Mouse (Mus musculus) heart, postnatal 36 days (tissue): Measurements from ENCODE around the gene Rpl28. TPM values are rescaled to one million over a fixed set of nuclear protein-coding genes. Genes with fewer than 3 reads are reported as not detected.
"Not testable (repeated sequence)": the region's sequence is repeated elsewhere in the genome, so short reads cannot be mapped to it uniquely, and the experiment has no call there.

Experiments
- DNase-seq, 2 experiments: peaks; one replicate each; pipeline ENCODE4 v3.0.0; 2021 to 2022
- intact Hi-C: fragments of 180-260 bp; cut with DNase I; formaldehyde crosslinking; loops from one replicate; pipeline ENCODE4 v1.15.1; 2025
- total RNA-seq, 2 experiments: library from RNA; stranded (reverse); gene quantifications; 2 replicates each; pipeline ENCODE4 v1.2.3; 2021

The Rpl28 gene
- total RNA-seq, 2 experiments from 2014 or later = 515 to 545 TPM

DNA sequence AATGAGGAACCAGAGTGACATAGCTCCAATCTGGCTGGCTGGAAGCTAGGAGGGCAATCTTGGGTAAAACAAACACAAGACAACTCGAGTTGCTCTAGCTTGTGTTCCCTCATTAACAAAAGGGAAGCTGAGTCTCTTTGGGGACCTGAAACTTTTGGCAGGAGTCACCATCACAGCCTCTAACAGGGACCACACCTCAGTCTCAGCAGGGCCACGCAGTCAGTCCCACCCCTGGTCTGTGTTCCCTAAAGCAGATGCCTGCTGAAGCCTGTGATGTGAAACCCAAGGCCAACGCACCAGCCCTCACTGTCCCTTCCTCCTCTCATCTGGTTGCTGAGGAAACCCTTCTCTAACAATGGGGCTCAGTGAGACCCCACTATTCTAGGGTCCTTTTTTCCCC is 10.5 kb upstream of the Rpl28 start:
- intact Hi-C loops = no loop called here
- DNase-seq = no peak

DNA sequence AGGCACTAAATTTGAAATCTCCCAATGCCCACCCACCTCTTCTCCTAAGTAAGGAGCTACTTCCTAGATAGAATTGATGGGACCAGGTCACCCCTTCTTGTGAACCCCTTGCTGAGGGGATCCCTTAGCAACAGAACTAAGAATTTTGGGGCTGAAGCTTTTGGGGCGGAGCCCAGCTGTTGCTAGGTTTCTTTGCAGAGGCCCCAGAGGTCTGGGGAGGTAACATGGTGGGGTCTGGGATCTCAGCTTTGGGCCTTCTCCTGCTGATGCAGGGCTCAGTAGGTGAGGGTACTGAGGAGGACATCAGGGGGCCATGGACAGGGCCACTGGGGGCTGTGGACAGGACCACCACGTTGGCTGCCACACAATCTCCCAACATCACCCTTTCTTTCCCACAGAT is 9.9 kb upstream of the Rpl28 start, which contains the start of the genes Il11 and Tmem190:
TSS of gene Il11 (minus strand) at position 101 of the 400 bp plus-strand sequence.
TSS of gene Tmem190 (plus strand) at position 179 of the 400 bp plus-strand sequence.
- DNase-seq = no peak
- intact Hi-C loops = no loop called here

DNA sequence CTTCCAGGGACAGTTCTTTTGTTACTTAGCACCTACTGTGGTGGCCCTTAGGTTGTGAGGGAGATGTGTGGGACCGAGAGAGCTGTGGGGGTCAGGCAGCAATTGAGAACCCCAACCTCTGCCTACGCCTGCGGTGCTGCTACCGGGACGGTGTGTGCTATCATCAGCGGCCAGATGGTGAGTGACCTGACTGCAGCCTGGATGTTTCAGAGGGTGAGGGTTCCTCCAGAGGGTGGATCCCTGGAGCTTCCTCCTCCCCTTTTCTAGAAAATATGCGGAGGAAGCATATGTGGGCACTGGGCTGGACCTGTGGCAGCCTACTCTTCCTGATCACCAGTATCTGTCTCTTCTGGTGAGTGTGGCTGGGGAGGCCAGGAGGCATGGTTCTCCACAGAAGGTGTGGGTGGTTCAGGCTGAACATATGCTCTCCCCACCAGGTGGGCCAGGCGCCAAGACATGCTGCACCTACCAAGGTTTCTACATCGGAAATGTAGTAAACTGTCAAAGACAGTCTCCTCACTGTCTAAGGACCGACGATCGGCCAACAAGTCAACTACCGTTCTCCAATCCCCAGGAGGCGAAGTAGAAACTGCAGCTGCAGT is 8.9 kb upstream of the Rpl28 start:
- no peak for DNase-seq
- intact Hi-C loops = no loop called here

DNA sequence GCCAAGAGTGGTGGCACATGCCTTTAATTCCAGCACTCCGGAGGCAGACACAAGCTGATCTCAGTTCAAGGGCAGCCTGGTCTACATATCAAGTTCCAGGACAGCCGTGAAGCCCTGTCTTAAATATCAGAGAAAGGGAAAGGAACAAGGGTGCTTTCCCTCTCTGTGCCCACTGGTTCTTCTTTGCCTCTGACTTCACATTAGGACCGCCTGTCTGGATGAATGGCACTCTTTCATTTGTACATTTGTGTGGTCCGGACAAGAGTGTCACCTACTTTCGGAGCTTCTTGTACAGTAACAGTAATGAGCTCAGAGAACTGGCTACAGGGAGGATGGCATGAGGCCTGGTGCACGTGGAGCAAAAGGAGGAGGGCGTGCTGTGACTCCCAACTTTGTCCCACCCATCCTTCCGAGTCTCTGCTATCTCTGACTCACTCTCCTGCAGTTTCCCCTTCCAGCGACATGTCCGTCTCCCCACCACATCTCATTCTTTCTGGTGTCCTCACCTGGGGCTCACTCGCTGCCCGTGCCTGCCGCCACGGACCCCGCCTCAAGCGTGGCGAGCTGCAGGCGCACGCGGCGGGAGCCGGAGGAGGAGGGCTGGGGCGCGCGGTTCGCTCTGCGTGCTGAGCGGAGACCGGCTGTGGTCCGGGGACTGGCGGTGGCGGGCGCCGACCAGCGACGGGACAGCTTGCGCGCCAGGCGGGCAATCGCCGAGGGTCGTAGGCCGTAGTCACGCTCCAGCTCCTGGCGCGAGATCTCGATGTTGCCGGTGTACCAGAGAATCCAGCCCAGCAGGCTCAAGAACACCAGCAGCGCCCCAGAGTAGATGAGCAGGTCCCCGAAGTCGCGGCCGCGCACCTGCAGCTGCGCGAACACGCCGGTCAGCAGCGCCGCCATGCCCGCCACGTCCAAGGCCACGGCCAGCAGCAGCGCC is 3.9 kb upstream of the Rpl28 start:
- DNase-seq = peak; percentile 58 to 75
- intact Hi-C loops = loop anchor here (2.0 kb wide), 1 partner anchor 48 kb away; the partner anchor contains the start of gene Kmt5c

DNA sequence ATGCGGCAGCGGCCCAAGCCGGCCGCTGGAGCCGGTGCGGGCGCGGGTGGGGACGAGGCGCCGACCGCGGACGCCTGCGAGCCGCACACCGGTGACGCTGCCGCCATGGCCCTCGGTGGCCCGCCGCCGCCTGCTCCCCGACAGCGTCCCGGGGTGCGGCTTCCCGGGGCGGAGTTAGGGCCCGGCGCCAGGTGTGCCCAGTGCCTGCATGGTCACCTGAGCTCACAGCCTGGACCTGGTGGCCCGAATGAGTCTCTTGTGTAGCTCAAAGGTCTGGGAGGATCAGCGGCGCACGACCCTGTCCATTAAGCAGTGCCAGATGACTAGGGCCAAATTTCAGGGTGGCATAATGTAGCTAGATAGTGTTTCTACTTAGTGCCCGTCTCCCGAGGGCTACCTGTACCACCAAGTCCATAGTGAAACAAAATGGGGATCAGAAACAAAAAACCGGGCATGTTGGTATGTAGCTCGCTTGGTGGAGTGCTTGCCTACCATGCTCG is 3.2 kb upstream of the Rpl28 start, which contains the start of gene Tmem238:
TSS of gene Tmem238 (minus strand) at position 221 of the 500 bp plus-strand sequence.
- DNase-seq = peak in 1 of 2 experiments; percentile 58
- intact Hi-C loops = loop anchor here (2.0 kb wide), 1 partner anchor 49 kb away; the partner anchor contains the start of gene Kmt5c

DNA sequence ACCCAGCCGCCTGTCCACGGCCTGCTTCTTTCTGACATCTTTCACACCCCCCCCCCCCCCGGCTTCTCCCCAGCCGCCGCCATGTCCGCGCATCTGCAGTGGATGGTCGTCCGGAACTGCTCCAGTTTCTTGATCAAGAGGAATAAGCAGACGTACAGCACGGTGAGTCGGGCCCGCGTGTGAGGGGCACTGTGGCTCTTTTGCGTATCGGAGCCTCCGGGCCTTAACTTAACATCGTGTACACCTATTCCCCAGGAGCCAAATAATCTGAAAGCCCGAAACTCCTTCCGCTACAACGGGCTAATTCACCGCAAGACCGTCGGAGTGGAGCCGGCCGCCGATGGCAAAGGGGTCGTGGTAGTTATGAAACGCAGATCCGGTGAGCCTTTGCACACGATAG is 574 bp downstream of the Rpl28 start:
- intact Hi-C loops = loop anchor here (1.0 to 10.0 kb wide), 5 partner anchors 19 to 641 kb away; partner anchors contain the start of genes Ccdc106, Leng9, Ube2s and Zfp580

DNA sequence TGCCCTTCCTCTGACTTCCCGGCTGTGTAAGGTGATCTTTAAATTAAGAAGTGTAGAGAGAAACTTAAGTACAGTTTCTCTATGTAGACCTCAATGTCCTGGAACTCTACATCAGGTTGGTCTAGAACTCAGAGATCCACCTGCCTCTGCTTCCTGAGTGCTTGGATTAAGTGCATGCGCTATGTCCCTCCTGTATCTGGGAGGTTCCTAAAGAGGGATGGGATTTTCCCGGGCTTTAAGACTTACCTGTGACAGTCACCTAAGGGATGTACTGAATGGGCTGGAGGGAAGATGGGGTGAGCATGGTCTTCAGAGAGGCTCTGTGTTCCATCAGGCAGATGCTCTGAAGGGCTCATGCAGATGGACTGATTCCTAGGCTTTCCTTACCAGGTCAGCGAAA is 1.0 kb downstream of the Rpl28 start:
- DNase-seq = no peak
- intact Hi-C loops = loop anchor here (1.0 to 10.0 kb wide), 5 partner anchors 19 to 641 kb away; partner anchors contain the start of genes Ccdc106, Leng9, Ube2s and Zfp580

More for the DNA sequence above, 574 bp downstream of the Rpl28 start:
- peak in 1 of 2 experiments; percentile 8 for DNase-seq

DNA sequence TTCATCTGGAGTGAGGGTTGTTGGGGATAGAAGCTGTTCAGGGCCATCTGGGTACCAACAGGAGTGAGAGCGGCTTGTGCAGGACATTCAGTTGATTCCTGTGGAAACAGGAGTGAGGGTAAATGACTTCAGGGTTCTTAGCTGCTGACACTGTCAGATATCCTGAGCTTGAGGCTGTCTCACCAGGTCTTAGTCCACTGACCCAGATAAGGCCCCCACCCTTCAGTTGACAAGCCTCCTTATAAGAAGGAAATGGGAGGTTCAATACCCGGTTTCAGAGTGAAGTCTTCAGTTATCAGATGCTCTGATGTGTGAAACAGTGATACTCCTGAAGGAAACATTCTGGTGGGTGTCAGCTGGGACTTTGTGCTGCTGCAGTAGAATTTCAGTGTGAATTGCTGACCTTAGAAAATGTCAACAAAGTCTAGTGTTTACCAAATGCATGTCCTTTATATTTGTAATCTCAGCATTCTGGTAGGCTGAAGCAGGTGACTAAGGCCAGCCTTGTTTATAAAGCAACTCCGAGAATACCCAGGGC is 2.0 kb downstream of the Rpl28 start:
- no peak for DNase-seq
- intact Hi-C loops = loop anchor here (5.0 to 10.0 kb wide), 4 partner anchors 172 to 642 kb away; partner anchors contain the start of genes Ccdc106, Leng9, Zfp580 and Zfp865

GRCm38 (mm10) chr7:4795767-4796433 is 3.2 kb downstream of the Rpl28 start:
- intact Hi-C loops = loop anchor here (2.0 to 10.0 kb wide), 2 partner anchors 239 to 259 kb away; partner anchors contain the start of gene Zfp580
- DNase-seq = peak in 1 of 2 experiments; percentile 18

DNA sequence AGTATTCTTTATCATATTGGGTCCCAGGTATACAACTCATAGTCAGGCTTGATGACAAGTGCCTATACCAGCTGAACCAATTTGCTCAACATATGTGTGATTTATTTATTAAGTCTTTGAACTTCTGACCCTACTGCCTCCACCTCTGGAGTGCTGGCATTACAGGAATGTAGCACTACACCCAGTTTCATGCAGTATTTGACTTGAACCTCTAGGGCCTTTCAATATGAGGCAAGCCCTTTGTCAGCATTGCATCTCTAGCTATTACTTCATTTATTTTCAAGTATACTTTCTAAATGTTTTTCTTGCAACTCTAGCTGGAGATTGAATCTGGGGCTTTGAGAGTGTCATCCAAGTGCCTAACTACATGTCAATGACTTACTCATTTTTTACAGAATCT is 9.6 kb downstream of the Rpl28 start:
- no peak for DNase-seq
- intact Hi-C loops = no loop called here

DNA sequence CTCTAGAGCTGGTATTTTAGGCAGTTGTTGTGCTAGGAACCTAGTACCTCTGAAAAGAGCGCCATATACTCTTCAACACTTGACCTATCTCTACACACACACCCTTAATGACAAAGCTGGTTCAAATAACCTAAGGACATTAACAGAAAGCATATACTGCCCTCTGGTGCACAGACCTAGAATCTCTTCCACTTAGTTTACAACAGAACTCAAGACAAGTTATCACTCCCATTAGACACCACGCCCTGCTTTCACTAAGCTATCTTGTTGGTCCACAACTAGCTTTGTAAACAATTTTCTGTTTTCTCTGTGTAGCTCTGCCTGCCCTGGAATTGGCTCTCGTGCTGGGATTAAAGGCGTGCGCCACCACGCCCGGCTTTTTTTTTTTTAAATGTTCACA is 14.0 kb downstream of the Rpl28 start:
- peak in 1 of 2 experiments; percentile 10 for DNase-seq
- intact Hi-C loops = loop anchor here (2.0 kb wide), 1 partner anchor 182 kb away; no protein-coding TSS in a partner anchor

GRCm38 (mm10) chr7:4811131-4811530 is 18.5 kb downstream of the Rpl28 start:
- intact Hi-C loops = loop anchor here (2.0 to 10.0 kb wide), 4 partner anchors 72 to 234 kb away; partner anchors contain the start of genes Fiz1, Gm44973 and Zfp524
- DNase-seq = not testable (repeated sequence)

DNA sequence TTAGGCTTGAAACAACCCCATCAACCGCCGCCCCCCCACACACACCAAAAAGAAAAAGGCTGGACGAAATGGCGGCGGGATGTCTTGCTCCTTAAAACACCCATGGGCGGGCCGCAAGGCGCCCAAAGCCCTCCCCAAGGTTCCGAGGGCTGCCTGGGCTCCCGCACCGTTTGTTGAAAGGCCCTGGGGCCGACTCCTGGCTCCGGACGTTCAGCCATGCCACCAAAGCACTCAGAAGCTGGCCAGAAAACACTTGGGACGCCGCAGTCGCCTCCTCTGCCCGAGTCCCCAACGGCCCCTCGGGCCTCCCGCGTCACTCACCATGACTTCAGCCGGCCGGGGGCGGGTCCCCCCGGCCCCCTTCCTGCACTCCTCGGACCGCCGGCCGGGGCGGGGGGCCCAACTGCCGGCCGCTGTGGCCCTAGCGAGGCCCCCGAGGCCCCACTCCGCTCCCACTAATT is 19.2 kb downstream of the Rpl28 start:
- DNase-seq = no peak
- intact Hi-C loops = loop anchor here (1.0 to 10.0 kb wide), 7 partner anchors 19 to 233 kb away; partner anchors contain the start of genes Fiz1, Gm44973, Zfp524 and Zfp628

GRCm38 (mm10) chr7:4812303-4813104 is 19.8 kb downstream of the Rpl28 start, which contains the start of gene Ube2s:
Ube2s (minus strand) TSS chr7:4812590.
- intact Hi-C loops = loop anchor here (1.0 to 10.0 kb wide), 6 partner anchors 19 to 232 kb away; partner anchors contain the start of genes Fiz1, Gm44973, Zfp524 and Zfp628
- DNase-seq = peak; percentile 98

- intact Hi-C loops = loop anchor here (2.0 to 10.0 kb wide), 5 partner anchors 52 to 232 kb away; partner anchors contain the start of genes Fiz1, Gm44973, Zfp524 and Zfp628
- no peak for DNase-seq
Measured at GRCm38 (mm10) chr7:4813105-4813791, 20.6 kb downstream of the Rpl28 start.

DNA sequence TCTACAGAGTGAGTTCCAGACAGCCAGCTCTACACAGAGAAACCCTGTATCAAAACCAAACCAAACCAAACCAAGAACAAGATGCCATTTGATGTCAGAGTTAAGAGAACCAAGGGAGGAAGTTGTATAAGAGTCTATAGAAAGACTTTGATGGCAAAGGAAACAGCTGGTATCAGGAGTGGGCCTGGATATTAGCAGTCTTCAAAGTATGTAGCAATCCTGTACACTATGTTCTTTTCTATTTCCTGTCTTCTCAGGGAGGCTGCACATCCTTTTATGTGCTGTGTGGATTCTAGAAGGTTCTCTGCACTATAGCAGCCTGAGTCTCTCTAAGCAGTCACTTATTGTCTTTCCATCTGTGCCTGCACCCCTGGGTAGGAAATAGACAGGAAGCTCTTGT is 23.9 kb downstream of the Rpl28 start:
- intact Hi-C loops = loop anchor here (10.0 kb wide), 2 partner anchors 198 to 228 kb away; partner anchors contain the start of genes Fiz1, Gm44973 and Zfp524

DNA sequence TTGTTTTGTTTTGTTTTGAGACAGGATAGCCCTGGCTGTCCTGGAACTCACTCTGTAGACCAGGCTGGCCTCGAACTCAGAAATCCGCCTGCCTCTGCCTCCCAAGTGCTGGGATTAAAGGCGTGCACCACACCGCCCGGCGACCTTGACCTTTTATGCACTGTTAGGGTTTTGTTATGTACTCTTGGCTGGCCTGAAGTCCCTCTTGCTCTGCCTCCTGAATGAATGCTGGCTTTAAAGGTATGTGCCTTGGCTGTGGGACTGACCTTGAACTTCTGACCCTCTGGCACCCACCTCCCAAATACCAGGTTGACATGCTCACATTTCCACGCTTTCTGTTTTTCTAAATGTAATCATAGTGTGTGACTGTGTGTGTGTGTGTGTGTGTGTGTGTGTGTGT is 28.3 kb downstream of the Rpl28 start:
- intact Hi-C loops, DNase-seq: not testable (repeated sequence)

More for the DNA sequence above, 23.9 kb downstream of the Rpl28 start:
- no peak for DNase-seq
